Mouse (Mus musculus) limb, embryonic 14.5 days (tissue): ENCODE data around the gene Phospho2. TPM values are rescaled to one million over a fixed set of nuclear protein-coding genes. Genes with fewer than 3 reads are reported as not detected.

ENCODE experiments used
- ATAC-seq: fragments of 200-750 bp; cut with Nextera tagmentation; 2 replicates; pipeline ENCODE4 v1.8.0; 2017; ENCODE audit warnings: low read depth, moderate number of reproducible peaks, moderate TSS enrichment; ENCODE audit not compliant: low FRiP score
- DNase-seq: peaks from one replicate; pipeline ENCODE4 v3.0.0-alpha.2; 2015; ENCODE audit warnings: low spot score
- H3K27ac ChIP-seq: fragments of 300-500 bp; sonication (generic); replicated peaks from 2 replicates; pipeline ENCODE4 v1.5.1; 2014; ENCODE audit warnings: low read depth, mild to moderate bottlenecking, low read length, moderate library complexity, mixed read lengths
- H3K27me3 ChIP-seq: fragments of 300-500 bp; sonication (generic); 2 replicates; pipeline ENCODE4 v1.6.1; 2014; ENCODE audit warnings: low read length, mixed read lengths; ENCODE audit not compliant: control insufficient read depth, insufficient read depth
- H3K36me3 ChIP-seq: fragments of 300-500 bp; sonication (generic); 2 replicates; pipeline ENCODE4 v1.6.1; 2014; ENCODE audit warnings: mild to moderate bottlenecking, low read length, moderate library complexity, mixed read lengths; ENCODE audit not compliant: control insufficient read depth, insufficient read depth
- H3K4me1 ChIP-seq: fragments of 300-500 bp; sonication (generic); 2 replicates; pipeline ENCODE4 v1.6.1; 2014; ENCODE audit warnings: antibody characterized with exemption, low read length, mixed read lengths; ENCODE audit not compliant: control insufficient read depth, insufficient read depth
- H3K4me2 ChIP-seq: fragments of 300-500 bp; sonication (generic); replicated peaks from 2 replicates; pipeline ENCODE4 v1.6.1; 2014; ENCODE audit warnings: low read depth, mild to moderate bottlenecking, low read length, moderate library complexity; ENCODE audit not compliant: severe bottlenecking
- H3K4me3 ChIP-seq: fragments of 300-500 bp; sonication (generic); replicated peaks from 2 replicates; pipeline ENCODE4 v1.5.1; 2014; ENCODE audit warnings: low read length
- H3K9ac ChIP-seq: fragments of 300-500 bp; sonication (generic); 2 replicates; pipeline ENCODE4 v1.6.1; 2014; ENCODE audit warnings: mild to moderate bottlenecking, low read depth, low read length, moderate library complexity; ENCODE audit not compliant: severe bottlenecking
- H3K9me3 ChIP-seq: fragments of 300-500 bp; sonication (generic); 2 replicates; pipeline ENCODE4 v1.6.1; 2016; ENCODE audit warnings: low read length; ENCODE audit not compliant: control insufficient read depth
- POLR2A ChIP-seq: fragments of 200-500 bp; IDR thresholded peaks from 2 replicates; pipeline ENCODE4 v1.8.0; 2012; ENCODE audit warnings: inconsistent platforms, mild to moderate bottlenecking, moderate library complexity, borderline replicate concordance; ENCODE audit not compliant: insufficient read depth, insufficient read length; ENCODE audit errors: extremely low read depth
- WGBS: fragments of 180-500 bp; shearing (Covaris S2); extraction: QIAGEN DNeasy Blood & Tissue Kit; methylation state at CpG from one replicate; pipeline ENCODE4 v1.1.7; 2014; 5-methylcytosine and 5-hydroxymethylcytosine counted together
- polyA plus RNA-seq, 2 experiments: library from polyadenylated mRNA; depleted of rRNA in 1 of 2; stranded (reverse) in 1 of 2; unstranded in 1 of 2; fragments of >200 nt; fragmentation: Nextera tagmentation in 1 of 2; extraction: Ambion mirVana in 1 of 2; gene quantifications; 2 replicates each; pipeline versions ENCODE4 v1.2.1 to v1.2.3; 2012 to 2014

Phospho2 gene
- polyA plus RNA-seq (2012; rRNA removed) (27.5 and 30.9 TPM in 2 replicates), polyA plus RNA-seq (2014; fragmentation: Nextera tagmentation; extraction: Ambion mirVana) (24.6 and 28.5 TPM in 2 replicates)

DNA sequence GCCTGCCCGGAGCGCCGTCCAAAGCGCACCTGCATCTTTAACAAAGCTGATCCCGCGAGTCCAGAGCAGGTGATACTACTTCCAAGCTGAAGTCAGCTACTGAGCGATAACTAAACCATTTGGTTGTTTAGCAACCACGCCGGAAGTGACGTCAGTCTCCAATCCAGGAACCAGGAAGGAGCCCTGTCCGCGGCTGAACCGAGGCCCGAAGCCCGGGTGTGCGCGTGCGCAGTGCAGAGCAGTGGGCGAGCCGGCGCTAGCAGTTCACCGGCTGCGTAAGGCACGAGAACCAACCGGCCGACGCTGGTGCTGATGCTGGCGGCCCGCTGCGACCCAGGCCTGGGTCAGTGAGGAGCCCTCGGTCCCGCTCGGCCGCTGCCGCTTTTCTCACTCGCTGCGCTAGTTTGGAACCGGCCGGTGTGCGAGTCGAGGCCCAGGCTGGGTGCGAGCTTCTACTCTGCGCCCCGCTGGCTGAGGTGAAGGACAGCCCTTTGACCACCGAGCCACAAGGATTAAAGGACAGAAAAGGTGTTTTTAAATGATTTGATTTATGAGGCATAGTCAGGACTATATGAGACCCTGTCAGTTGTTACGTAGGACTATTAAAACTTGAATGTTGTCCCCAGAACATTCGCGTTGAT lies at the start of gene Phospho2, which contains the start of gene Ccdc173:
Gene Phospho2, plus strand, starts transcription at position 195 of the 641 bp plus-strand sequence.
Gene Ccdc173, minus strand, starts transcription at position 147 of the 641 bp plus-strand sequence.
- DNase-seq (peak; percentile 100), ATAC-seq (peak; percentile 97)
- Histone ChIP-seq H3K4me1 (peaks cover 9% of the 10 kb centered on the region; the same call in 1 of the 2 replicates), H3K9me3 (no peaks in the 10 kb centered on the region), H3K9ac (peak within 1 kb of the TSS; percentile 62), H3K36me3 (peaks cover 16% of the 10 kb centered on the region), H3K4me3 (peak within 1 kb of the TSS; percentile 70), H3K27me3 (no peaks in the 10 kb centered on the region), H3K4me2 (peak within 1 kb of the TSS; percentile 95), H3K27ac (peak within 1 kb of the TSS; percentile 81)
- WGBS: 2% methylated on average over 45 of the region's 48 CpGs
- TF ChIP-seq POLR2A: 0 out of 2 replicates have a peak, but pooled peaks have one; percentile 11

DNA sequence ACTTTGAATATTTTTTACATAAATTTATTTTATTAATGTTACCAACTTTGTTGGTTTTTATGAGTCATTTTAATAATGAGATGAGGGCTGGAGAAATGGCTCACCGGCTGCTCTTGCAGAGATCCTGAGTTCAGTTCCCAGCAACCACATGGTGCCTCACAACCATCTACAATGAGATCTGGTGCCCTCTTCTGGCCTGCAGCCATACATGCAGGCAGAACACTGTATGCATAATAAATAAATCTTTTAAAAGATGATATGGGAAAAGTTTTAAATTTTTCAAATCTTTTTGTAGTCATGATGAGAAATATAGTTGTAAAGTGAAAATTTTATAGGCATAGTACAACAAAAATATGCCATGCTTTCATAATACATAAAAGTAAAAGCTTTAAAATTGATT lies 44.3 kb upstream of the Phospho2 start:
- H3K36me3 ChIP-seq: peaks cover 74% of the 10 kb centered on the region
- no peak overlapping the region for H3K9ac ChIP-seq
- H3K4me3 ChIP-seq: no peak overlapping the region
- TF ChIP-seq POLR2A: no peak
- no peak overlapping the region for H3K4me2 ChIP-seq
- no peaks in the 10 kb centered on the region for H3K27me3 ChIP-seq
- H3K4me1 ChIP-seq: no peaks in the 10 kb centered on the region
- 0 out of 2 replicates have a peak, but pooled peaks cover 3% of the 10 kb centered on the region for H3K9me3 ChIP-seq
- ATAC-seq: no peak
- H3K27ac ChIP-seq: no peak overlapping the region
- no peak for DNase-seq
- WGBS: 76% methylated on average over 1 of the region's 1 CpGs

DNA sequence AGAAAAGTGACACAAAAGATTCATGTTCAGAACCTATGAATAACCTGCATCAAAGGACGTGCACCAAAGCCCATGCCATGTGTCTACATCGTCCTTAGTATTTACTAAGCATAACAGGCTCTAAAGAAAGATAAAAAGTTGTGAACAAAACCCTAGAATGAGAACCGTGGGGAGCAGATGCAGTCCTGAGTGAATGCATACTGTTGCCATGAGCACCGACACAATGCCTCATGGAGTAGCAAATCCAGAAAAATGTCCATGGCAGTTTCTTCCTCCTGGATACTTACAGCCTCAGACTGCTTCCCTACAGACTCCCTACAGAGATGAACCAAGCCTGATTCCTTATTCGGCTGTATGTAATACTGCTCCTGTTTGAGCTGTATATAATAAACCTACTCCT lies 28.4 kb upstream of the Phospho2 start:
- Histone ChIP-seq H3K9ac (no peak overlapping the region), H3K4me3 (no peak overlapping the region), H3K4me1 (no peaks in the 10 kb centered on the region), H3K27me3 (no peaks in the 10 kb centered on the region), H3K9me3 (no peaks in the 10 kb centered on the region), H3K27ac (no peak overlapping the region), H3K36me3 (no peaks in the 10 kb centered on the region), H3K4me2 (no peak overlapping the region)
- ATAC-seq (no peak), DNase-seq (no peak)
- no peak for TF ChIP-seq POLR2A
- WGBS: 80% methylated on average over 5 of the region's 5 CpGs

DNA sequence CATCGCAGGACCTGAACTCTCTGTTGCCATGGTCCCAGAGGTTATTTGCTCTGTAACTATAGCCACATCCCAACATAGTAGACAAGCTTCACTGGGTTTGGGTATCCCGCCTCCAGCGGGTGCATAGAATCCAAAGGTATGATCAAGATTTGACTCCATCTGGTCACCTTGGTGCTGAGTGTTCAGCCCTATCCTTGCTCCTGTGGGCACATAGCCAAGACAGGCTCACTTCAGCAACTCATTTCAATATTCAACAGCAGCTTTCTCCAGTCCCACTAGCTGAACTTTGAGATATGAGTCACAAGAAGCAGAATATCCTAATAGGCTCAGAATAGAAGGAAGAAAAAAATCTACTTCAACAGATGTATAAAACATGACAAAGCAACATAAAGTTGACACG lies 26.1 kb upstream of the Phospho2 start:
- WGBS: 93% methylated on average over 4 of the region's 4 CpGs
- Histone ChIP-seq H3K27me3 (no peaks in the 10 kb centered on the region), H3K4me3 (no peak overlapping the region), H3K9me3 (no peaks in the 10 kb centered on the region), H3K4me1 (no peaks in the 10 kb centered on the region), H3K4me2 (no peak overlapping the region), H3K36me3 (no peaks in the 10 kb centered on the region), H3K9ac (no peak overlapping the region), H3K27ac (no peak overlapping the region)
- no peak for TF ChIP-seq POLR2A
- DNase-seq (no peak), ATAC-seq (no peak)

DNA sequence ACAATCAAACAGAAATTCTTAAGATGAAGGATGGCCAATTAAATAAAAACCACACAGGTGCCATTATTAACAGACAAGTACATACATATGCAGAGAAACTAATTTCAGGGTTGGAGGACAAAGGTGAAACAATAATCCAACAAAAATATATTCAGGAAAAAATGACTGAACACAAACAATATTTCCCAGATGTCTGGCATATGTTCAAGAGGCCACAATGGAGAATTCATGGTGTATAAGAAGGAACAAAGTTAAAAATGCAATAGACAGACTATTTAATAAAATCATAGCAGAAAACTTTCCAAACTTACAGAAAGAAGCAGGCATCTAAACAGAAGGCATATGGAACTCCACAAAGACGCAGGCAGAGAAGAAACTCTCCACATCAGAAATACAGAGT lies 24.7 kb upstream of the Phospho2 start:
- 64% methylated on average over 1 of the region's 1 CpGs for WGBS
- no peaks in the 10 kb centered on the region for H3K36me3 ChIP-seq
- ATAC-seq: no peak
- H3K9ac ChIP-seq: no peak overlapping the region
- H3K4me1 ChIP-seq: no peaks in the 10 kb centered on the region
- no peak overlapping the region for H3K4me3 ChIP-seq
- TF ChIP-seq POLR2A: no peak
- H3K4me2 ChIP-seq: no peak overlapping the region
- H3K9me3 ChIP-seq: no peaks in the 10 kb centered on the region
- H3K27me3 ChIP-seq: no peaks in the 10 kb centered on the region
- H3K27ac ChIP-seq: peak overlapping the region; percentile 70
- peak; percentile 71 for DNase-seq
